Mouse (Mus musculus) myocyte (in vitro differentiated cells): ENCODE results near the gene Prex1. TPM values are rescaled to one million over a fixed set of nuclear protein-coding genes. Genes with fewer than 3 reads are reported as not detected.

Experiments used
- H3K27me3 ChIP-seq: one replicate; pipeline ENCODE4 v1.6.1; 2011; ENCODE audit not compliant: control insufficient read depth, insufficient read depth, insufficient read length
- H3K36me3 ChIP-seq: one replicate; pipeline ENCODE4 v1.6.1; 2011; ENCODE audit not compliant: control insufficient read depth, insufficient read depth
- H3K4me2 ChIP-seq: one replicate; pipeline ENCODE4 v1.6.1; 2011; ENCODE audit warnings: low read depth, control low read depth
- H3K4me3 ChIP-seq: one replicate; pipeline ENCODE4 v1.5.1; 2011; ENCODE audit warnings: mild to moderate bottlenecking, control low read depth, moderate library complexity
- H3K79me2 ChIP-seq: one replicate; pipeline ENCODE4 v1.6.1; 2011; ENCODE audit not compliant: control insufficient read depth, insufficient read depth
- H3ac ChIP-seq: one replicate; pipeline ENCODE4 v1.6.1; 2011; ENCODE audit not compliant: control insufficient read depth, insufficient read length
- CEBPB ChIP-seq: IDR thresholded peaks from 2 replicates; pipeline ENCODE4 v1.6.1; 2011; ENCODE audit warnings: mild to moderate bottlenecking, moderate library complexity; ENCODE audit not compliant: poor library complexity, insufficient read depth, severe bottlenecking
- E2F4 ChIP-seq: IDR thresholded peaks from one replicate; pipeline ENCODE4 v1.6.1; 2011; ENCODE audit warnings: mild to moderate bottlenecking, control low read depth, moderate library complexity; ENCODE audit not compliant: insufficient read depth
- MAX ChIP-seq: IDR thresholded peaks from one replicate; pipeline ENCODE4 v1.6.1; 2011; ENCODE audit warnings: low read depth, mild to moderate bottlenecking, control low read depth
- MYOD1 ChIP-seq, 3 experiments: IDR thresholded peaks; one replicate each; pipeline ENCODE4 v1.6.1; 2011; ENCODE audit warnings: control low read depth in 2 of 3, low read depth in 2 of 3, mild to moderate bottlenecking in 2 of 3, moderate library complexity in 1 of 3; ENCODE audit not compliant: insufficient read length in 2 of 3, control insufficient read depth in 1 of 3
- MYOG ChIP-seq, 3 experiments: IDR thresholded peaks; one replicate each; pipeline ENCODE4 v1.6.1; 2011; ENCODE audit warnings: control low read depth in 2 of 3, low read depth in 2 of 3, mild to moderate bottlenecking in 2 of 3; ENCODE audit not compliant: insufficient read length in 2 of 3, control insufficient read depth in 1 of 3, insufficient read depth in 1 of 3
- POLR2A ChIP-seq: IDR thresholded peaks from one replicate; pipeline ENCODE4 v1.6.1; 2011; ENCODE audit warnings: low read depth, mild to moderate bottlenecking, control low read depth, moderate library complexity; ENCODE audit not compliant: insufficient read length
- POLR2AphosphoS2 ChIP-seq: IDR thresholded peaks from one replicate; pipeline ENCODE4 v1.6.1; 2011; ENCODE audit warnings: low read depth, control low read depth; ENCODE audit not compliant: insufficient read length
- REST ChIP-seq: IDR thresholded peaks from one replicate; pipeline ENCODE4 v1.6.1; 2011; ENCODE audit warnings: mild to moderate bottlenecking, control low read depth, moderate library complexity; ENCODE audit not compliant: insufficient read depth, insufficient read length
- SRF ChIP-seq: IDR thresholded peaks from one replicate; pipeline ENCODE4 v1.6.1; 2011; ENCODE audit warnings: low read depth; ENCODE audit not compliant: control insufficient read depth, insufficient read length
- TCF12 ChIP-seq: IDR thresholded peaks from one replicate; pipeline ENCODE4 v1.6.1; 2011; ENCODE audit warnings: mild to moderate bottlenecking, control low read depth; ENCODE audit not compliant: poor library complexity, insufficient read depth, severe bottlenecking
- TCF3 ChIP-seq: IDR thresholded peaks from one replicate; pipeline ENCODE4 v1.6.1; 2011; ENCODE audit warnings: low read depth, control low read depth; ENCODE audit not compliant: insufficient read length
- USF1 ChIP-seq: IDR thresholded peaks from one replicate; pipeline ENCODE4 v1.6.1; 2011; ENCODE audit warnings: low read depth, mild to moderate bottlenecking, control low read depth, moderate library complexity
- polyA plus RNA-seq: library from polyadenylated mRNA; unstranded; fragments of >200 nt; fragmentation: generic; extraction: Trizol; gene quantifications from one replicate; pipeline ENCODE4 v1.2.1, GENCODE M21; 2012; ENCODE audit warnings: missing spikeins

Gene Prex1
- polyA plus RNA-seq, 1 experiment: 0.17 TPM

DNA sequence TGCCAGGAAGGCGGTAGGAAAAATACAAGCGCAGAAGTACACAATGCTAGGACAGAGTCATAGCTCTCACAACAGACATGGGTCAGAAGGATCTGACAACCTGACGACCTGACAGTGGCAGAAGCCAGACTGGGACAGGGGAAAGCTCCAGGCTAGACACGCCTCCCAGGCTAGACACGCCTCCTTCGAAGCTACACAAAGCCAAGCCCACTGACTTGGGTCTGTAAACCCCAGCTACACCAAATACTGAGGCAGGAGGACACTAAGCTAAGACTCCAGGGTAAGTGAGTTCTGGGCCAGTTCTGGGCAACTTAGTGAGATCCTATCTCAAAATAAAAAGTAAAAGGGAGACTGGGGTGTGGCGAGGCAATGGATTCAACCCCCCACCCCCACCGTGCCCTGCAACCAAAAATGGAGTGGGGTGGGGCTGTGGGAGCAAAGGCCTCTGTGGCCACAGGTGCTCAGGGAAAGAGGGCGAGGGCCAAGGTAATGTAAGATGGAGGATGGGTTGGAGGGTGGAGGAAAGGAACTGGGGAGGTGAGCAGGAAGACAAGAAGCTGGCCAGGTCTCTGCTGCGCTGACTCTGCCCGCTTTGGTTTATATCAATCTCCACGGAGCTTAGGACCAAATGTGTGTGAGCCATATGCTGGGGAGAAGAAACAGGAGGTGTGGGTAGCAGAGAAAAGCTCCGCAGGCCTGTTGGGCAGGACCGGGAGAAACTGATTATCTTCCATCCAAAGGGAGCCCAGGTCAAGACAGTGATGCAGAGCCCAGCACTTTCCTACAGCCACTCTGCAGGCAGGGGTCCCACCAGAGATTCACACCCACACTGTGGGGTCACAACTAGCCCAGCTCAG, 37.8 kb downstream of the Prex1 start:
- no peak overlapping the region for H3K4me3 ChIP-seq
- H3ac ChIP-seq: no peak overlapping the region
- TF ChIP-seq USF1 (no peak), CEBPB (no peak), MYOD1 (IDR thresholded peaks at IDR 0.05; ENCODE audit: control insufficient read depth in 1 of 3, insufficient read length in 2 of 3, low read depth in 2 of 3) (no peak), TCF12 (no peak), MYOG (IDR thresholded peaks at IDR 0.05; ENCODE audit: control insufficient read depth in 1 of 3, insufficient read depth in 1 of 3, insufficient read length in 2 of 3, low read depth in 2 of 3) (no peak), TCF3 (no peak), E2F4 (no peak), REST (no peak), MAX (no peak), POLR2A (no peak)
- H3K4me2 ChIP-seq: no peak overlapping the region
- H3K36me3 ChIP-seq: no peaks in the 10 kb centered on the region
- H3K27me3 ChIP-seq: peaks cover 51% of the 10 kb centered on the region
- no peaks in the 10 kb centered on the region for H3K79me2 ChIP-seq

DNA sequence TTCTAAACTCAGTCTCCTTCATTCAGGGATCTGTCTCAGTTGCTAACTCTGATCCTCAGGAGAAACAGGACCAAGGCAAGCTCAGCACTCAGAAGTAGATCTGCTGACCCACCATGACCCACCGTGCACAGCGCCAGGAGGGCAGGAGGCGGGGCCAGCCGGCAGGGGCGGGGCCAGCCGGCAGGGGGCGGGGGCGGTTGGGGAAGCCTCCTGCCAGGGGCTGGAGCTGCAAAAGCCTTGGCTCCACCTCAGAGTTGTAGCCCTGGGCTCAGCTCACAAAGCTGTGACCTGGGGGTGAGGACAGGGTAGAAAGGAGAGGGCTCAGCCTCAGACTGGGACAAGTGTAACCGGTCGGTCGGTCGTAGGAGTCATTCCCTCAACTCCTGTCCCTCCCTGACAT, 38.9 kb downstream of the Prex1 start:
- Histone ChIP-seq H3K4me3 (no peak overlapping the region), H3K79me2 (no peaks in the 10 kb centered on the region)

DNA sequence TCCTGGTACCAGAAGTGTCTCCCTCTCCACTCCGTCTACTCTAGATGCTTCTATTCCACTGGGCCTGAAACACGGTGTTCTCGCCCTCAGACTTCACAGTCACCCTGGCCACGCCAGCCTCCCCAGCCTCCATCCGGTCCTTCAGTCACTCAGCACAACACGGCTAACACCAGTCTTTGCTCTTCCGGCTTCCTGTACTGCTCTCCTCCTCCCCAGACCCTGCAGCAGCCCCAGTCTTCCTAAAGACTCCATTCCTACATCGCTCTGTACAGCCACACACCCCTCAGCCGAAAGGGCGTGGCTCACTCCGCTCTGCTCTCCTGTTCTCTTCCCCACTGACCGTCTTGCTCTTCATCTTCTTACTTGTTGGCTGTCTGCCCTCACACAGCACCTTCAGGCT, 39.7 kb downstream of the Prex1 start:
- TF ChIP-seq SRF (no peak), POLR2A (no peak), MYOG (IDR thresholded peaks at IDR 0.05; ENCODE audit: control insufficient read depth in 1 of 3, insufficient read depth in 1 of 3, insufficient read length in 2 of 3, low read depth in 2 of 3) (no peak), POLR2AphosphoS2 (no peak), MAX (no peak), CEBPB (no peak), E2F4 (no peak), USF1 (no peak)
- H3K79me2 ChIP-seq: no peaks in the 10 kb centered on the region
- H3K4me2 ChIP-seq: no peak overlapping the region
- H3K36me3 ChIP-seq: no peaks in the 10 kb centered on the region
- H3K27me3 ChIP-seq: peaks cover 47% of the 10 kb centered on the region
- H3ac ChIP-seq: no peak overlapping the region
- H3K4me3 ChIP-seq: no peak overlapping the region

More for the DNA sequence above, 38.9 kb downstream of the Prex1 start:
- no peaks in the 10 kb centered on the region for H3K36me3 ChIP-seq
- H3K27me3 ChIP-seq: peaks cover 44% of the 10 kb centered on the region
- H3K4me2 ChIP-seq: no peak overlapping the region
- no peak overlapping the region for H3ac ChIP-seq
- TF ChIP-seq MYOG (IDR thresholded peaks at IDR 0.05; ENCODE audit: control insufficient read depth in 1 of 3, insufficient read depth in 1 of 3, insufficient read length in 2 of 3, low read depth in 2 of 3) (no peak), POLR2AphosphoS2 (no peak), USF1 (no peak), CEBPB (no peak), MYOD1 (IDR thresholded peaks at IDR 0.05; ENCODE audit: control insufficient read depth in 1 of 3, insufficient read length in 2 of 3, low read depth in 2 of 3) (no peak), E2F4 (no peak), SRF (no peak), MAX (no peak)

DNA sequence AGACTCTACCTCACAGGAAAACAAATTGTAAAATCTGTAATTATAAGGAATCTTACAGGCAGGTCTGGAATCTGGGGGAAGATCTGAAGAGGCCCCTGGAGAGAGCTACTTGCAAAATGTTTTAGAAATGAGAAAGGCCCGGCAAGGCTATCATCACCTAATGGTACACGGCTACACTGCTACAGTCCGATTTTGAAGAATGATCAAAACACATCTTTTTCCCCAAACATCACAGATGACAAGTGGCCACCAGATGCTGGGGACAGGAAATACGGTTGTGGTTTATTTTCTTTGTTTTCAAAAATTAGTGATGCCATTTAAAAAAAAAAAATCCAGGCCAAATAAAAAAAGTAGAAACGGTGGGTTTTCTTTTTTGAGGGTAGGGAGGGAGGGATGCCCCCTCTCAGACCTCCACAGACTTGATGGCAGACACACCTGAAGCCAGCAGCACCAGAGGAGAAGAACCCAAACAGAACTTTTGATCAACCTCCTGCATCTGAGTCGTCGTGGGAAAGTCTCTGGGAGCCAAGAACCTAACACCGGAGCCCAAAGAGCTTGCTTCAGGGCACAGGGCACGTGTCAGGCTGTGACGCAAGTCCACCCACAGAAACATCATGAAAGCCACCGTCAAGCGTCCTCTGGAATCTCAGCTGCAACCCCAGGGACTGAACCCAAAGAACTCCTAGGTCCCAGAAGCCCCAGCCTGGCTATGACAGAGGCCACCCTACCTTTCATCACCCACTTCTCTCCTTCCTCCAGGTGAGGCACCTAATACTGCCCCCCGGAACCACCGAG, 41.3 kb downstream of the Prex1 start:
- Histone ChIP-seq H3K4me3 (no peak overlapping the region), H3ac (no peak overlapping the region), H3K79me2 (no peaks in the 10 kb centered on the region), H3K27me3 (peaks cover 45% of the 10 kb centered on the region), H3K4me2 (no peak overlapping the region), H3K36me3 (no peaks in the 10 kb centered on the region)
- TF ChIP-seq MYOD1 (IDR thresholded peaks at IDR 0.05; ENCODE audit: control insufficient read depth in 1 of 3, insufficient read length in 2 of 3, low read depth in 2 of 3) (no peak), SRF (no peak), E2F4 (no peak), TCF12 (no peak), CEBPB (no peak), POLR2A (no peak), TCF3 (no peak), MAX (no peak), POLR2AphosphoS2 (no peak), USF1 (no peak), REST (no peak), MYOG (IDR thresholded peaks at IDR 0.05; ENCODE audit: control insufficient read depth in 1 of 3, insufficient read depth in 1 of 3, insufficient read length in 2 of 3, low read depth in 2 of 3) (no peak)
